Mouse (Mus musculus) spleen, adult 2 months (tissue): ENCODE results near the gene Trpm4. TPM values are rescaled to one million over a fixed set of nuclear protein-coding genes. Genes with fewer than 3 reads are reported as not detected.
A peak's percentile ranks its signal among the peaks of the same experiment; 100 is the strongest.
"Not testable (repeated sequence)": the region's sequence is repeated elsewhere in the genome, so short reads cannot be mapped to it uniquely, and the experiment has no call there.

Source experiments
- DNase-seq, 2 experiments: peaks; one replicate each; pipeline versions ENCODE4 v3.0.0 to v3.0.0-alpha.2; 2012 to 2021; ENCODE audit warnings: low spot score in 2 of 2, low read depth in 1 of 2
- H3K27ac ChIP-seq: fragments of 200-500 bp; 2 replicates; pipeline ENCODE4 v1.5.1; 2012; ENCODE audit warnings: low read length, inconsistent platforms; ENCODE audit not compliant: insufficient read depth
- H3K27me3 ChIP-seq: fragments of 200-500 bp; 2 replicates; pipeline ENCODE4 v1.6.1; 2012; ENCODE audit warnings: mild to moderate bottlenecking, moderate library complexity, low read length, inconsistent platforms; ENCODE audit not compliant: control insufficient read depth, insufficient read depth
- H3K36me3 ChIP-seq: fragments of 200-500 bp; 2 replicates; pipeline ENCODE4 v1.6.1; 2012; ENCODE audit warnings: mild to moderate bottlenecking, low read length, inconsistent platforms; ENCODE audit not compliant: control insufficient read depth, insufficient read depth
- H3K4me1 ChIP-seq: fragments of 200-500 bp; 2 replicates; pipeline ENCODE4 v1.6.1; 2011; ENCODE audit warnings: inconsistent platforms; ENCODE audit not compliant: control insufficient read depth, insufficient read depth, insufficient read length
- H3K4me3 ChIP-seq: fragments of 200-500 bp; 2 replicates; pipeline ENCODE4 v1.5.1; 2011; ENCODE audit warnings: mild to moderate bottlenecking, inconsistent platforms; ENCODE audit not compliant: insufficient read depth, insufficient read length; ENCODE audit errors: extremely low read depth
- CTCF ChIP-seq: fragments of 200-500 bp; IDR thresholded peaks from 2 replicates; pipeline ENCODE4 v1.5.1; 2011; ENCODE audit warnings: mild to moderate bottlenecking, inconsistent platforms; ENCODE audit not compliant: insufficient read depth, insufficient read length, insufficient replicate concordance; ENCODE audit errors: extremely low read depth
- POLR2A ChIP-seq: fragments of 200-500 bp; IDR thresholded peaks from 2 replicates; pipeline ENCODE4 v1.6.1; 2011; ENCODE audit warnings: low read depth, low read length, inconsistent platforms
- WGBS: fragments of 180-500 bp; shearing (Covaris S2); methylation state at CpG from one replicate; pipeline ENCODE4 v1.1.7; 2018; 5-methylcytosine and 5-hydroxymethylcytosine counted together
- polyA plus RNA-seq: library from polyadenylated mRNA; depleted of rRNA; stranded (reverse); fragments of >200 nt; gene quantifications from 2 replicates; pipeline ENCODE4 v1.2.3, GENCODE M21; 2012

Gene Trpm4
- polyA plus RNA-seq, 1 experiment, result 7.9 TPM

DNA sequence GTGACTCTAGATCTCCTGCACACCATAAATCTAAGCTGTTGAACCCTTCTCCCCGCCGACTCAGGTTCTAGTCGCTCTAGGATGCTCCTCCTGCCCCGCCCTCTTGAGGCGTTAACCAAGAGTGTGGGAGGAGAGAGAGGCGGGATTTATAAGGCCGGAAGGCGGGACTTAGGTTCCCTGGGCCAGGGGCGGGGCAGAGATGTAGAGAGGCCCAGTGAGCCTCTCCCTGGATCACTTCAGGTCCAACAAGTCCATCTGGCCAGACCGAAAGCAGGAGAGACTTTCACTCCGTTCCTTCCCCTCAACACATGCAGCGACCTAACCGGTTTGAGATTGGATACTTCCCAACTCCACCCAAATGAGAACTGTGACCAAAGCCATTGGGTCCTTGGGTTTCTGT lies 29.2 kb upstream of the Trpm4 start:
- DNase-seq, result peak; percentile 28 to 36
- Histone ChIP-seq H3K27me3 (peaks cover 19% of the 10 kb centered on the region), H3K4me3 (no peak overlapping the region), H3K36me3 (no peaks in the 10 kb centered on the region), H3K27ac (no peak overlapping the region), H3K4me1 (peaks cover 14% of the 10 kb centered on the region)
- WGBS, result 10% methylated on average over 13 of the region's 13 CpGs
- no peak for TF ChIP-seq CTCF
- TF ChIP-seq POLR2A, result no peak

DNA sequence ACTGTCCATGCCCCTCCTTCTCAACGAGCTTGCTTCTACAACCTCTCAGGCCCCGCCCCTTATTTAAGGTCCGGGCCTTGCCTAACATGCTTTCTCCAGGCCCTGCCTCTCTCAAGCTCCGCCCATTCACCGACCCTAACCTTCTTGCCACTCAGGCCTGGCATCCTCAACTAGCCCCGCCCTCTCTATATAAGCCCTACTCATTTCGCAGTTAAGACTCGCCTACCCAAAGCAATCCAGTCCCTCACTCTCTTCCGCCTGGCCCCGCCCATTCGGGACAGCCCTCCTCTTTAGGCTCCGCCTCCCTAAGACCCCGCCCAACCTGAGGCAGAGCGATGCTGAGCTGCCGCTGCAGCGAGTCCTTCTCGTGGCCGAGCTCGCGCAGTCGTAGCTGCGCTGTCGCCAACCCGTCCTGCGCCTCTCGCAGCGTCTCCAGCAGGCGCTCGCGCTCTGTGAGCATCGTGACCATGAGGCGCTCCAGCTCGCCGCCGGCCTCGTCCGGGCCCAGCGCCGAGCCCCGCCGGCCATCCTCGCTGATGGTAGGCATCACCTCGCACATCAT lies 27.7 kb upstream of the Trpm4 start:
- peak; percentile 63 to 80 for DNase-seq
- H3K4me3 ChIP-seq, result peak overlapping the region; percentile 58; the same call in 1 of the 2 replicates
- peaks cover 15% of the 10 kb centered on the region for H3K27me3 ChIP-seq
- under 1% methylated on average over 43 of the region's 43 CpGs for WGBS
- no peak overlapping the region for H3K27ac ChIP-seq
- TF ChIP-seq CTCF (no peak), POLR2A (no peak)
- H3K36me3 ChIP-seq, result no peaks in the 10 kb centered on the region
- peaks cover 8% of the 10 kb centered on the region for H3K4me1 ChIP-seq

DNA sequence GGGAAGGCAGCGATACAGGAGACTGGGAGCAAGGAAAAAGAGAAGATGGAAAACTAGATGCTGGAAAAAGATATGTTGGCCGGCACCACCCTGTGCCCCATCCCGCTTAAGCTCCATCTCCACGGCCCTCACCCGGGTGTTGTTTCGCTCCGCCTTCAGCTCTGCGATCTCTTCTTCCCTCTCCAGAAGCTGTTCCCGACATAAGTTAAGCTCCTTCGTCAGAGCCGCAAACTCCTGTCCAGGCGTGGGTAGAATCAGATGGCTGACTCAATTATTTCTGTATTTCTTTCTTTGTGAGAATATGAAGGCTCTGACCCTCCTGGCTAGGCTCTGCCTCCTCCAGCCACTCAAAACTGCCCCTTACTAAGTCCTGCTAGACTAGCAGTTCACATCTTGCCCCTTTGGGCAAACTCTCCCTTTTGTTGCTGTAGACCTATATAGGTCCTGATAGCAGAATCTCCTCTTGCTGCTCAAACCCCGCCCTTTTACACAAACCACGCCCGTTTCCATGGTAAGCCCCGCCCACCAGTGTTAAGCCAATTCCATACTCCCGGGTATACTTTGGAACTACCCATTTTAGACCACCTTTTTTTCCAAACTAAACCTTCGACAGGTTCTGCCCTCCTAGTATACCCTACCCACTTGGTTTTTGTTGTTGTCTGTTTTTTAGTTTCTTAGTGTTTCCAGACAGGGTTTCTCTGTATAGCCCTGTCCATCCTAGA lies 27.0 kb upstream of the Trpm4 start:
- 54% methylated on average over 18 of the region's 18 CpGs for WGBS
- peaks cover 6% of the 10 kb centered on the region for H3K4me1 ChIP-seq
- no peak for TF ChIP-seq POLR2A
- TF ChIP-seq CTCF, result no peak
- no peaks in the 10 kb centered on the region for H3K36me3 ChIP-seq
- no peak for DNase-seq
- no peak overlapping the region for H3K4me3 ChIP-seq
- no peak overlapping the region for H3K27ac ChIP-seq
- peaks cover 13% of the 10 kb centered on the region for H3K27me3 ChIP-seq

DNA sequence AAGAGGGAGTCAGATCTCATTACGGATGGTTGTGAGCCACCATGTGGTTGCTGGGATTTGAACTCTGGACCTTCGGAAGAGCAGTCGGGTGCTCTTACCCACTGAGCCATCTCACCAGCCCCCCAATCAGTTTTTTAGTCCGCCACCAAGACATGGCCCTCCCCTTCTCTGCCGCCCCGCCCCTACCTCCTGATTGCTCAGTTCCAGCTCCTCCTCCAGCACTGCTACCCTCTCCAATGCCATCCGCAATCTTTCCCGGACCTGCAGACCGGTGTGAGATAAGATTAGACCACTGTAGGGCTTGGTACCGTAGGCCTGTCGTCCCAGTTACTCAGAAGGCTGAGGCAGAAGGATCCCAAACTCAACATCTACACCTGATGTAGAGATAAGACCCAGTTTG lies 25.5 kb upstream of the Trpm4 start:
- H3K36me3 ChIP-seq, DNase-seq, H3K4me1 ChIP-seq, H3K4me3 ChIP-seq, H3K27ac ChIP-seq: not testable (repeated sequence)
- H3K27me3 ChIP-seq, result peaks cover 13% of the 10 kb centered on the region
- 62% methylated on average over 11 of the region's 11 CpGs for WGBS

DNA sequence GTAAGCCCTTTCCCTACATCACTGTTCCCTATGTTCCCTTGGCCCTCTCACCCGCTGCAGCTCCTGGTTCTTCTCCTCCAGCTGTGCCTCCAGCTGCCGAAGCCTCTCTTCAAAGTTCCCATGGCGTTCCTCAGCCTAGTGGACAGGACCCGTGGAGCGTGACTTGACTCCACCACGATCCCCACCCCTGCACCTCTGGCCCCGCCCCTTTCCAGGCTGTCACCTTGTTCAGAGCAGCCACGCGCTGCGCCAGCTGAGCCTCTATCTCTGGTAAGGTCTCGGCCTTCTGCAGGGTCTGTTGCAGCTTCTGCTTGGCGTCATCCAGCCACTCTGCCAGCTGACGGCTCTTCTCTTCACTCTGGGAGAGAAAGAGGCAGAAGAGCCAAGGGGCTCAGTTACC lies 22.5 kb upstream of the Trpm4 start:
- H3K4me3 ChIP-seq, result no peak overlapping the region
- no peaks in the 10 kb centered on the region for H3K36me3 ChIP-seq
- TF ChIP-seq CTCF (no peak), POLR2A (no peak)
- no peak for DNase-seq
- peaks cover 1% of the 10 kb centered on the region; the same call in 1 of the 2 replicates for H3K27me3 ChIP-seq
- H3K4me1 ChIP-seq, result no peaks in the 10 kb centered on the region; the same call in 1 of the 2 replicates
- 57% methylated on average over 13 of the region's 13 CpGs for WGBS
- H3K27ac ChIP-seq, result no peak overlapping the region

DNA sequence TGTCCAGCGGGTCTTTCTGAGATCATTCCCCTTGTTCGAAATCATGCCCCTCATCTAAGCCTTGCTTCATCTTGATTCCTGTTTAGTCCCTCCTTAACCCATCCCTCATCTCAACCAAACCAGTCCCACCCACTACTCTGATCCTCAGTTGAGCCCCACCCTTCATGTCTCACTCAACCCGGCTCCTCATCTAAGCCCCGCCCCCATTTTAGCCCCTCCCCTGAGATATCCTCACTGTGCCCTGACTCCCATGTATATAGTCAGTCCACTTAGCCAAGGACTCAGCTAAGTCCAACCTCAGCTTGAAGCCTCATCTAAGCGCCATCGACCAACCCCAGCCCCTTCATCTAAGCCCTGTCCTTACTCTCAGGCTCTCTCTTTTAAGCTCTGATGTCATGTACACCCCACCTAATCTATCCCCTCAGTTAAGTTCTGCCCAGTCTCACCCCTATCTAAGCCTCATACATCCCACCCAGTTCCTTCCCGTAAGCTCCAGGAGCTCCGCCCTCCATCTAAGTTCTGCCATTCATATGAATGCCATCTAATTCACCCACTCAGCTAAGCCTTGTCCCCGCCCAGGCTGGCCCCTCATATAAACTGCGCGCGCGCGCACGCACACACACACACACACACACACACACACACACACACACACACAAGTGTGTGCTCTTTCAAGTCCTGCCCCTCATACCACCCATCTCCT lies 21.9 kb upstream of the Trpm4 start:
- Histone ChIP-seq H3K27ac (no peak overlapping the region), H3K4me1 (no peaks in the 10 kb centered on the region), H3K27me3 (peaks cover 1% of the 10 kb centered on the region; the same call in 1 of the 2 replicates), H3K36me3 (no peaks in the 10 kb centered on the region), H3K4me3 (no peak overlapping the region)
- TF ChIP-seq CTCF, result no peak
- TF ChIP-seq POLR2A, result no peak
- WGBS, result 71% methylated on average over 15 of the region's 15 CpGs
- no peak for DNase-seq

DNA sequence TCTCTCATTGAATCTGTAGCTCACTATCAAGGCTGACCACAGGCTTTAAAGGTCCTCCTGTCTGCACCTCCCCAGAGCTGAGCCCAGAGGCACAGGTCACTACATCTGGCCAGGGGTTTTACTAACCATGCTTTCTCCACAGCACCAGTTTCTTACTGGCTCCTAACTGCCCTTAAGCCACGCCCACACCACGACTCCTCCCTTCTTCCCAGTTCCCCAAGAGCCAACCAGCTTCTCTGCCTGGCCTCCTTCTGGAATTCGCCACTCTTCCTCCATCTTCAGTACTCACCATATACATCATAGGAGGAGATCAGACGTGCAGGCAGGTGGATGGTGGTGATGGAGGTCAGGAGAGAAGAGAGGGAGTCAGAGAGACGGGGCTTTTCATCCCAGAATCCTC lies 19.5 kb upstream of the Trpm4 start:
- DNase-seq, result no peak
- Histone ChIP-seq H3K27me3 (0 out of 2 replicates have a peak, but pooled peaks cover 1% of the 10 kb centered on the region), H3K27ac (no peak overlapping the region), H3K4me1 (no peaks in the 10 kb centered on the region), H3K4me3 (no peak overlapping the region), H3K36me3 (no peaks in the 10 kb centered on the region)
- TF ChIP-seq CTCF (no peak), POLR2A (no peak)
- WGBS, result 55% methylated on average over 5 of the region's 5 CpGs
